Mouse (Mus musculus): ENCODE measurements at regions not wholly inside any gene's neighbourhood (a gene's known extent, or its start where the extent isn't known, plus 50 kb on each side); places are given as distances from the start of the nearest gene placed in this dataset.

- DNase-seq: no peak
Measured at GRCm38 (mm10) chr11:6923917-6924316, 86.5 kb upstream of the Gm11983 start.

GRCm38 (mm10) chr11:6918546-6918945, 81.1 kb upstream of the Gm11983 start:
- DNase-seq: no peak

GRCm38 (mm10) chr11:6905630-6906029, 68.2 kb upstream of the Gm11983 start:
- DNase-seq: no peak

GRCm38 (mm10) chr11:6902991-6903390, 65.5 kb upstream of the Gm11983 start:
- DNase-seq: no peak

GRCm38 (mm10) chr11:6902271-6902670, 64.8 kb upstream of the Gm11983 start:
- no peak for DNase-seq

- DNase-seq: no peak
Measured at GRCm38 (mm10) chr11:6900769-6901481, 63.5 kb upstream of the Gm11983 start.

- no peak for DNase-seq
Measured at GRCm38 (mm10) chr11:6900357-6900756, 62.9 kb upstream of the Gm11983 start.

GRCm38 (mm10) chr11:6899271-6900005, 62.0 kb upstream of the Gm11983 start:
- DNase-seq: no peak

- no peak for DNase-seq
Measured at GRCm38 (mm10) chr11:6898357-6899097, 61.1 kb upstream of the Gm11983 start.

- peak; percentile 55 for DNase-seq
Measured at GRCm38 (mm10) chr11:6895786-6896093, 58.3 kb upstream of the Gm11983 start.

GRCm38 (mm10) chr11:6894911-6895785, 57.7 kb upstream of the Gm11983 start:
- peak; percentile 66 for DNase-seq

GRCm38 (mm10) chr11:6893734-6894133, 56.3 kb upstream of the Gm11983 start:
- no peak for DNase-seq

- DNase-seq: no peak
Measured at GRCm38 (mm10) chr11:6893063-6893462, 55.6 kb upstream of the Gm11983 start.

- no peak for DNase-seq
Measured at GRCm38 (mm10) chr11:6890450-6890849, 53.0 kb upstream of the Gm11983 start.

GRCm38 (mm10) chr11:6889660-6890185, 52.3 kb upstream of the Gm11983 start:
- no peak for DNase-seq

GRCm38 (mm10) chr11:6889120-6889519, 51.7 kb upstream of the Gm11983 start:
- DNase-seq: no peak

Measured in kidney, adult 18-20 months (tissue).